ENCODE assay signal across 10 mouse cellular contexts in the genomic region with DNA sequence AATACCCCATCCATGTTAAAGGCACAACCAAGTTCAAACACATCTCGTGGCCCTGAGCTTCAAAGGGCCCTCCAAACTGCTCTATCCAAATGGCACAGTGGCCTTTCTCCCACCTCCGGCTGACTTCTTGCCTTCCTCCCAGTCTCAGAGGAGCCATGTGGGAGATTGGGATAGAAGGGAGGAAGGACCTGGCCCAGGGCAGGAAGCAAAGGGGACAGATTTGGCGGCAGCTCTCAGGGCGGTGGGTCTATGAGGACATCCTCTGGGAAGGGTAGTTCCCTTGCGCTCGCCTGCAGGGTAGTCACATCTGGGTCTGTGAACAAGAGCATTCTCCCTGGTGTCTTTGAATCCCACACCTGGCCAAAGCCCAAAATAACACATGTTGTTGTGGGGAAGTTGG. TPM values are rescaled to one million over a fixed set of nuclear protein-coding genes. Genes with fewer than 3 reads are reported as not detected.
A peak's percentile ranks its signal among the peaks of the same experiment; 100 is the strongest.
DNase-seq lines count a peak whose midpoint lies in the region; ATAC-seq and TF ChIP-seq lines count a peak whose summit lies in the region.
"Had no signal": no experiment of that assay in that cellular context is flagged by ENCODE, and none has a peak within 500 bp of the region (broad histone marks: within the 10 kb centered on the region; RNA-seq: fewer than 3 reads in every experiment).

No protein-coding gene starts in this region.

- TF ChIP-seq CTCF in liver, adult 2 months (IDR thresholded peaks at IDR 0.05; ENCODE audit: low read depth, low read length), result no peak
- no peak for TF ChIP-seq CTCF in bone marrow, adult 2 months (IDR thresholded peaks at IDR 0.05; ENCODE audit: control insufficient read depth, insufficient read depth, low read length)

- no peak overlapping the region for H3K27ac ChIP-seq in forebrain, embryonic 10.5 days
- no peak overlapping the region for H3K27ac ChIP-seq in forebrain, embryonic 16.5 days (ENCODE audit: low read length)
- peak overlapping the region; percentile 22 for H3K27ac ChIP-seq in liver, adult 2 months (replicated peaks; ENCODE audit: insufficient read depth, low read depth, low read length)
- peak overlapping the region; percentile 79 for H3K27ac ChIP-seq in bone marrow, adult 2 months (ENCODE audit: control insufficient read depth, insufficient read depth, low read depth, low read length, poor library complexity)
- peak overlapping the region; percentile 66 for H3K27ac ChIP-seq in liver, embryonic 15.5 days (replicated peaks)
- H3K27ac ChIP-seq: neural tube, embryonic 13.5 days had no signal

- H3K9me3 ChIP-seq in forebrain, embryonic 10.5 days, result no peaks in the 10 kb centered on the region
- H3K9me3 ChIP-seq in forebrain, embryonic 16.5 days (ENCODE audit: control insufficient read depth, low read length), result no peaks in the 10 kb centered on the region
- no peaks in the 10 kb centered on the region for H3K9me3 ChIP-seq in liver, embryonic 15.5 days (replicated peaks)
- H3K9me3 ChIP-seq: neural tube, embryonic 13.5 days had no signal

- H3K4me3 ChIP-seq in forebrain, embryonic 10.5 days, result peak overlapping the region; percentile 33
- H3K4me3 ChIP-seq in forebrain, embryonic 16.5 days (replicated peaks; ENCODE audit: low read length), result no peak overlapping the region
- 0 out of 2 replicates have a peak overlapping the region, but pooled peaks have one; percentile 39 for H3K4me3 ChIP-seq in liver, adult 2 months (ENCODE audit: insufficient read depth, low read depth, low read length)
- peak overlapping the region; percentile 70 for H3K4me3 ChIP-seq in bone marrow, adult 2 months (replicated peaks; ENCODE audit: control insufficient read depth, low read depth, low read length)
- peak overlapping the region; percentile 56 for H3K4me3 ChIP-seq in liver, embryonic 15.5 days (replicated peaks)
- H3K4me3 ChIP-seq: neural tube, embryonic 13.5 days had no signal

- DNase-seq in forebrain, embryonic 10.5 days (ENCODE audit: extremely low spot score, low spot score), result no peak
- DNase-seq in liver, adult 2 months (ENCODE audit: extremely low read depth, low read depth, low spot score), result no peak
- DNase-seq in liver, result no peak
- no peak for DNase-seq in frontal cortex, postnatal 25 days (ENCODE audit: low spot score in 2 of 2)
- DNase-seq in adrenal gland, postnatal 4 days (ENCODE audit: low spot score in 2 of 2), result no peak

- H3K4me2 ChIP-seq in forebrain, embryonic 16.5 days (ENCODE audit: low read length), result no peak overlapping the region
- peak overlapping the region; percentile 71 for H3K4me2 ChIP-seq in liver, embryonic 15.5 days
- H3K4me2 ChIP-seq: midbrain, embryonic 11.5 days; neural tube, embryonic 13.5 days had no signal

- no peaks in the 10 kb centered on the region for H3K79me2 ChIP-seq in liver, adult 2 months (ENCODE audit: control insufficient read depth, insufficient read depth, low read length)

- H3K27me3 ChIP-seq in forebrain, embryonic 10.5 days (ENCODE audit: poor library complexity, severe bottlenecking), result 0 out of 2 replicates have a peak, but pooled peaks cover 3% of the 10 kb centered on the region
- H3K27me3 ChIP-seq in forebrain, embryonic 16.5 days (replicated peaks; ENCODE audit: control insufficient read depth, insufficient read depth, low read length), result no peaks in the 10 kb centered on the region
- H3K27me3 ChIP-seq in liver, adult 2 months (ENCODE audit: control insufficient read depth, insufficient read depth, low read length), result no peaks in the 10 kb centered on the region
- H3K27me3 ChIP-seq in liver, embryonic 15.5 days, result peaks cover 33% of the 10 kb centered on the region
- H3K27me3 ChIP-seq: neural tube, embryonic 13.5 days had no signal

- 87% methylated on average over 6 of the region's 6 CpGs for WGBS in forebrain, embryonic 10.5 days
- 81% methylated on average over 6 of the region's 6 CpGs for WGBS in forebrain, embryonic 16.5 days
- 87% methylated on average over 6 of the region's 6 CpGs for WGBS in liver, adult 2 months
- WGBS in bone marrow, adult 2 months, result 6% methylated on average over 6 of the region's 6 CpGs
- WGBS in liver, embryonic 15.5 days (ENCODE audit: insufficient replicate concordance), result 10% methylated on average over 6 of the region's 6 CpGs

- no peaks in the 10 kb centered on the region for H3K36me3 ChIP-seq in forebrain, embryonic 10.5 days (replicated peaks)
- H3K36me3 ChIP-seq in forebrain, embryonic 16.5 days (ENCODE audit: control insufficient read depth, insufficient read depth), result no peaks in the 10 kb centered on the region
- H3K36me3 ChIP-seq in liver, adult 2 months (ENCODE audit: control insufficient read depth, insufficient read depth, low read length), result no peaks in the 10 kb centered on the region
- no peaks in the 10 kb centered on the region for H3K36me3 ChIP-seq in liver, embryonic 15.5 days (replicated peaks)
- H3K36me3 ChIP-seq: neural tube, embryonic 13.5 days had no signal

- TF ChIP-seq POLR2A in liver, adult 2 months (IDR thresholded peaks at IDR 0.05; ENCODE audit: extremely low read depth, insufficient read depth, low read length), result no peak
- TF ChIP-seq POLR2A in bone marrow, adult 2 months (IDR thresholded peaks at IDR 0.05; ENCODE audit: borderline replicate concordance, control insufficient read depth, low read depth, low read length), result no peak

- peaks cover 29% of the 10 kb centered on the region for H3K4me1 ChIP-seq in forebrain, embryonic 10.5 days
- no peaks in the 10 kb centered on the region for H3K4me1 ChIP-seq in forebrain, embryonic 16.5 days (replicated peaks; ENCODE audit: control insufficient read depth, insufficient read depth, low read length)
- H3K4me1 ChIP-seq in liver, adult 2 months (ENCODE audit: control insufficient read depth, insufficient read depth, low read length), result peaks cover 23% of the 10 kb centered on the region
- peaks cover 33% of the 10 kb centered on the region for H3K4me1 ChIP-seq in bone marrow, adult 2 months (ENCODE audit: control insufficient read depth, insufficient read depth, low read length)
- peaks cover 100% of the 10 kb centered on the region for H3K4me1 ChIP-seq in liver, embryonic 15.5 days (replicated peaks)

- ATAC-seq in forebrain, embryonic 16.5 days, result no peak
- no peak for ATAC-seq in liver, embryonic 15.5 days (ENCODE audit: insufficient read depth)

- no peak overlapping the region for H3K9ac ChIP-seq in forebrain, embryonic 16.5 days (replicated peaks; ENCODE audit: low read depth, low read length)
- H3K9ac ChIP-seq in liver, adult 2 months (ENCODE audit: low read depth, low read length), result no peak overlapping the region
- peak overlapping the region; percentile 51 for H3K9ac ChIP-seq in liver, embryonic 15.5 days
- H3K9ac ChIP-seq: neural tube, embryonic 13.5 days had no signal

RNA-seq across cellular contexts. Expression of gene Cbfa2t3, which starts 1.3 kb away (rescaled TPM):
- 1.6 and 2.4 TPM in 2 replicates for polyA plus RNA-seq in forebrain, embryonic 10.5 days (2016; fragmentation: Nextera tagmentation; extraction: Ambion mirVana)
- polyA plus RNA-seq in forebrain, embryonic 16.5 days (2015; fragmentation: Nextera tagmentation; extraction: Ambion mirVana), result 11.6 and 13.8 TPM in 2 replicates
- total RNA-seq in liver, adult 2 months (2014; rRNA removed), result 0.28 and 0.40 TPM in 2 replicates
- polyA plus RNA-seq in liver, adult 2 months (2012; rRNA removed), result 1.2 and 1.3 TPM in 2 replicates
- polyA plus RNA-seq in bone marrow, adult 2 months (2011; ENCODE audit: insufficient read depth, insufficient read length, low replicate concordance, missing spikeins), result 16.3 and 58.8 TPM in 2 replicates
- 3.5 and 3.6 TPM in 2 replicates for polyA plus RNA-seq in liver, embryonic 15.5 days (2015; fragmentation: Nextera tagmentation; extraction: Ambion mirVana)
- total RNA-seq in adrenal gland, postnatal 4 days (2021), result 10 to 100 TPM; 11.3 to 12.0 TPM

Comparison
In these comparisons a context has a peak if more than half of its experiments do, and no peak if none do; other contexts are left out.
1. H3K27ac ChIP-seq: peak in liver, adult 2 months (single experiment), bone marrow, adult 2 months (single experiment) and liver, embryonic 15.5 days (single experiment); none in forebrain, embryonic 10.5 days (single experiment) and forebrain, embryonic 16.5 days (single experiment).